Mouse (Mus musculus): ENCODE results near the gene Zfp568. TPM values are rescaled to one million over a fixed set of nuclear protein-coding genes. Genes with fewer than 3 reads are reported as not detected.
"Not testable (repeated sequence)": the region's sequence is repeated elsewhere in the genome, so short reads cannot be mapped to it uniquely, and the experiment has no call there.

Gene Zfp568
- polyA plus RNA-seq, 1 experiment from 2014 or later = 8.2 TPM

- H3K27ac ChIP-seq (replicated peaks) = no peak overlapping the region
- no peaks in the 10 kb centered on the region for H3K36me3 ChIP-seq (replicated peaks)
- no peak overlapping the region for H3K9ac ChIP-seq
- whole genome bisulfite sequencing (ENCODE audit: insufficient replicate concordance) = 40% methylated on average over 3 of the region's 3 CpGs
- ATAC-seq (ENCODE audit: insufficient read depth) = no peak
- H3K4me1 ChIP-seq (replicated peaks) = peaks cover 8% of the 10 kb centered on the region
- no peak overlapping the region for H3K4me3 ChIP-seq (replicated peaks)
- H3K4me2 ChIP-seq = no peak overlapping the region
- no peaks in the 10 kb centered on the region for H3K9me3 ChIP-seq (replicated peaks)
- H3K27me3 ChIP-seq = no peaks in the 10 kb centered on the region
Observed at GRCm38 (mm10) chr7:29959004-29959403, 24.8 kb upstream of the Zfp568 start.

GRCm38 (mm10) chr7:29965115-29965810, 18.5 kb upstream of the Zfp568 start:
- not testable (repeated sequence) for H3K4me2 ChIP-seq

GRCm38 (mm10) chr7:29970686-29971085, 13.1 kb upstream of the Zfp568 start:
- no peak overlapping the region for H3K4me3 ChIP-seq (replicated peaks)
- no peaks in the 10 kb centered on the region for H3K27me3 ChIP-seq
- no peaks in the 10 kb centered on the region for H3K4me1 ChIP-seq (replicated peaks)
- H3K27ac ChIP-seq (replicated peaks) = no peak overlapping the region
- no peaks in the 10 kb centered on the region for H3K36me3 ChIP-seq (replicated peaks)
- ATAC-seq (ENCODE audit: insufficient read depth) = no peak
- H3K9me3 ChIP-seq (replicated peaks) = no peaks in the 10 kb centered on the region
- H3K4me2 ChIP-seq = no peak overlapping the region
- 71% methylated on average over 9 of the region's 9 CpGs for WGBS (ENCODE audit: insufficient replicate concordance)
- no peak overlapping the region for H3K9ac ChIP-seq

More at GRCm38 (mm10) chr7:29965115-29965810, 18.5 kb upstream of the Zfp568 start:
- not testable (repeated sequence) for H3K9me3 ChIP-seq (replicated peaks); H3K4me1 ChIP-seq (replicated peaks); ATAC-seq (ENCODE audit: insufficient read depth); H3K27ac ChIP-seq (replicated peaks); H3K27me3 ChIP-seq; H3K9ac ChIP-seq; H3K4me3 ChIP-seq (replicated peaks); H3K36me3 ChIP-seq (replicated peaks)
- 52% methylated on average over 39 of the region's 39 CpGs for WGBS (ENCODE audit: insufficient replicate concordance)

GRCm38 (mm10) chr7:29980761-29981160, 3.0 kb upstream of the Zfp568 start:
- no peak overlapping the region for H3K4me2 ChIP-seq
- no peaks in the 10 kb centered on the region for H3K27me3 ChIP-seq
- H3K4me1 ChIP-seq (replicated peaks) = peaks cover 19% of the 10 kb centered on the region
- peaks cover 3% of the 10 kb centered on the region; the same call in 1 of the 2 replicates for H3K36me3 ChIP-seq (replicated peaks)
- H3K9me3 ChIP-seq (replicated peaks) = no peaks in the 10 kb centered on the region
- no peak overlapping the region for H3K9ac ChIP-seq
- 76% methylated on average over 1 of the region's 1 CpGs for WGBS (ENCODE audit: insufficient replicate concordance)
- no peak overlapping the region for H3K4me3 ChIP-seq (replicated peaks)
- no peak for ATAC-seq (ENCODE audit: insufficient read depth)
- no peak overlapping the region for H3K27ac ChIP-seq (replicated peaks)

- H3K4me3 ChIP-seq (replicated peaks) = no peak overlapping the region
Observed at GRCm38 (mm10) chr7:29981455-29981854, 2.3 kb upstream of the Zfp568 start.

GRCm38 (mm10) chr7:29981860-29982259, 1.9 kb upstream of the Zfp568 start:
- Histone ChIP-seq H3K9me3 (replicated peaks) (no peaks in the 10 kb centered on the region), H3K9ac (no peak overlapping the region), H3K27me3 (no peaks in the 10 kb centered on the region), H3K4me2 (no peak overlapping the region), H3K27ac (replicated peaks) (no peak overlapping the region), H3K4me3 (replicated peaks) (no peak overlapping the region), H3K36me3 (replicated peaks) (peaks cover 7% of the 10 kb centered on the region), H3K4me1 (replicated peaks) (peaks cover 20% of the 10 kb centered on the region)
- no peak for ATAC-seq (ENCODE audit: insufficient read depth)
- 86% methylated on average over 3 of the region's 3 CpGs for WGBS (ENCODE audit: insufficient replicate concordance)

More at GRCm38 (mm10) chr7:29981455-29981854, 2.3 kb upstream of the Zfp568 start:
- Histone ChIP-seq H3K36me3 (replicated peaks) (peaks cover 6% of the 10 kb centered on the region; the same call in 1 of the 2 replicates), H3K4me1 (replicated peaks) (peaks cover 19% of the 10 kb centered on the region), H3K9ac (no peak overlapping the region), H3K27ac (replicated peaks) (no peak overlapping the region), H3K9me3 (replicated peaks) (no peaks in the 10 kb centered on the region), H3K27me3 (no peaks in the 10 kb centered on the region), H3K4me2 (no peak overlapping the region)
- 51% methylated on average over 5 of the region's 5 CpGs for WGBS (ENCODE audit: insufficient replicate concordance)
- ATAC-seq (ENCODE audit: insufficient read depth) = no peak

GRCm38 (mm10) chr7:29982341-29982740, 1.4 kb upstream of the Zfp568 start:
- H3K4me3 ChIP-seq (replicated peaks) = no peak overlapping the region
- H3K36me3 ChIP-seq (replicated peaks) = peaks cover 12% of the 10 kb centered on the region
- WGBS (ENCODE audit: insufficient replicate concordance) = 83% methylated on average over 4 of the region's 4 CpGs
- no peaks in the 10 kb centered on the region for H3K27me3 ChIP-seq
- H3K27ac ChIP-seq (replicated peaks) = no peak overlapping the region
- peaks cover 24% of the 10 kb centered on the region for H3K4me1 ChIP-seq (replicated peaks)
- peak overlapping the region; percentile 85 for H3K4me2 ChIP-seq
- no peak overlapping the region for H3K9ac ChIP-seq
- no peaks in the 10 kb centered on the region for H3K9me3 ChIP-seq (replicated peaks)
- no peak for ATAC-seq (ENCODE audit: insufficient read depth)

GRCm38 (mm10) chr7:29982931-29983330, 824 bp upstream of the Zfp568 start:
- 11% methylated on average over 6 of the region's 6 CpGs for WGBS (ENCODE audit: insufficient replicate concordance)
- Histone ChIP-seq H3K4me1 (replicated peaks) (peaks cover 28% of the 10 kb centered on the region), H3K36me3 (replicated peaks) (peaks cover 17% of the 10 kb centered on the region), H3K4me3 (replicated peaks) (peak overlapping the region; percentile 96), H3K27me3 (no peaks in the 10 kb centered on the region), H3K27ac (replicated peaks) (peak overlapping the region; percentile 93), H3K9me3 (replicated peaks) (no peaks in the 10 kb centered on the region), H3K9ac (peak overlapping the region; percentile 87), H3K4me2 (peak overlapping the region; percentile 85)
- no peak for ATAC-seq (ENCODE audit: insufficient read depth)

GRCm38 (mm10) chr7:29983340-29983689, 440 bp upstream of the Zfp568 start:
- peaks cover 28% of the 10 kb centered on the region for H3K4me1 ChIP-seq (replicated peaks)
- peak overlapping the region; percentile 87 for H3K9ac ChIP-seq
- H3K4me3 ChIP-seq (replicated peaks) = peak overlapping the region; percentile 96
- no peaks in the 10 kb centered on the region for H3K9me3 ChIP-seq (replicated peaks)
- peaks cover 20% of the 10 kb centered on the region for H3K36me3 ChIP-seq (replicated peaks)
- H3K27me3 ChIP-seq = no peaks in the 10 kb centered on the region
- peak overlapping the region; percentile 93 for H3K27ac ChIP-seq (replicated peaks)
- no peak for ATAC-seq (ENCODE audit: insufficient read depth)
- peak overlapping the region; percentile 85 for H3K4me2 ChIP-seq
- whole genome bisulfite sequencing (ENCODE audit: insufficient replicate concordance) = 1% methylated on average over 8 of the region's 8 CpGs

- H3K9ac ChIP-seq = no peak overlapping the region
- 79% methylated on average over 8 of the region's 8 CpGs for WGBS (ENCODE audit: insufficient replicate concordance)
- no peak for ATAC-seq (ENCODE audit: insufficient read depth)
- peaks cover 38% of the 10 kb centered on the region for H3K36me3 ChIP-seq (replicated peaks)
- H3K27ac ChIP-seq (replicated peaks) = peak overlapping the region; percentile 38; the same call in 1 of the 2 replicates
- peak overlapping the region; percentile 12; the same call in 1 of the 2 replicates for H3K4me3 ChIP-seq (replicated peaks)
- peaks cover 28% of the 10 kb centered on the region for H3K4me1 ChIP-seq (replicated peaks)
- H3K4me2 ChIP-seq = peak overlapping the region; percentile 85
- no peaks in the 10 kb centered on the region for H3K9me3 ChIP-seq (replicated peaks)
- H3K27me3 ChIP-seq = no peaks in the 10 kb centered on the region
Observed at GRCm38 (mm10) chr7:29986101-29986500, 2.3 kb downstream of the Zfp568 start.

GRCm38 (mm10) chr7:29987551-29987950, 3.8 kb downstream of the Zfp568 start:
- no peak overlapping the region for H3K27ac ChIP-seq (replicated peaks)
- 84% methylated on average over 5 of the region's 5 CpGs for WGBS (ENCODE audit: insufficient replicate concordance)
- H3K27me3 ChIP-seq = no peaks in the 10 kb centered on the region
- no peaks in the 10 kb centered on the region for H3K9me3 ChIP-seq (replicated peaks)
- H3K9ac ChIP-seq = no peak overlapping the region
- peaks cover 46% of the 10 kb centered on the region for H3K36me3 ChIP-seq (replicated peaks)
- no peak for ATAC-seq (ENCODE audit: insufficient read depth)
- H3K4me3 ChIP-seq (replicated peaks) = no peak overlapping the region
- peaks cover 25% of the 10 kb centered on the region for H3K4me1 ChIP-seq (replicated peaks)
- no peak overlapping the region for H3K4me2 ChIP-seq

All from liver, embryonic 15.5 days (tissue).